Mouse (Mus musculus) stomach, embryonic 16.5 days (tissue): ENCODE data around the gene Cyp46a1. TPM values are rescaled to one million over a fixed set of nuclear protein-coding genes. Genes with fewer than 3 reads are reported as not detected.

ENCODE experiments used
- ATAC-seq: fragments of 200-750 bp; cut with Nextera tagmentation; 2 replicates; pipeline ENCODE4 v1.8.0; 2017; ENCODE audit warnings: moderate number of reproducible peaks, moderate TSS enrichment; ENCODE audit not compliant: insufficient read depth, low FRiP score
- H3K27ac ChIP-seq: fragments of 300-500 bp; sonication (generic); 2 replicates; pipeline ENCODE4 v1.5.1; 2014; ENCODE audit warnings: low read length
- H3K27me3 ChIP-seq: fragments of 300-500 bp; sonication (generic); 2 replicates; pipeline ENCODE4 v1.6.1; 2014; ENCODE audit warnings: low read length, control low read depth, mixed read lengths; ENCODE audit not compliant: control insufficient read depth, insufficient read depth
- H3K36me3 ChIP-seq: fragments of 300-500 bp; sonication (generic); 2 replicates; pipeline ENCODE4 v1.6.1; 2014; ENCODE audit warnings: low read length; ENCODE audit not compliant: control insufficient read depth, insufficient read depth
- H3K4me1 ChIP-seq: fragments of 300-500 bp; sonication (generic); 2 replicates; pipeline ENCODE4 v1.6.1; 2014; ENCODE audit warnings: low read length, control low read depth, mixed read lengths; ENCODE audit not compliant: control insufficient read depth, insufficient read depth
- H3K4me2 ChIP-seq: fragments of 300-500 bp; sonication (generic); 2 replicates; pipeline ENCODE4 v1.6.1; 2014; ENCODE audit warnings: low read depth, low read length, mixed read lengths
- H3K4me3 ChIP-seq: fragments of 300-500 bp; sonication (generic); replicated peaks from 2 replicates; pipeline ENCODE4 v1.5.1; 2014; ENCODE audit warnings: mild to moderate bottlenecking, low read length
- H3K9ac ChIP-seq: fragments of 300-500 bp; sonication (generic); 2 replicates; pipeline ENCODE4 v1.6.1; 2014; ENCODE audit warnings: low read length
- H3K9me3 ChIP-seq: fragments of 300-500 bp; sonication (generic); replicated peaks from 2 replicates; pipeline ENCODE4 v1.6.1; 2016; ENCODE audit warnings: low read length, control low read depth; ENCODE audit not compliant: control insufficient read depth
- WGBS: fragments of 180-500 bp; shearing (Covaris S2); extraction: QIAGEN DNeasy Blood & Tissue Kit; methylation state at CpG from one replicate; pipeline ENCODE4 v1.1.7; 2014; 5-methylcytosine and 5-hydroxymethylcytosine counted together
- polyA plus RNA-seq: library from polyadenylated mRNA; unstranded; fragments of >200 nt; fragmentation: Nextera tagmentation; extraction: Ambion mirVana; gene quantifications from 2 replicates; pipeline ENCODE4 v1.2.1, GENCODE M21; 2015

Gene Cyp46a1
- polyA plus RNA-seq, 1 experiment from 2014 or later = 8.5 TPM

GRCm38 (mm10) chr12:108294620-108295019, 39.6 kb upstream of the Cyp46a1 start:
- Histone ChIP-seq H3K27me3 (no peaks in the 10 kb centered on the region), H3K9me3 (no peaks in the 10 kb centered on the region), H3K27ac (no peak overlapping the region), H3K36me3 (no peaks in the 10 kb centered on the region), H3K4me3 (no peak overlapping the region), H3K4me2 (no peak overlapping the region), H3K4me1 (0 out of 2 replicates have a peak, but pooled peaks cover 3% of the 10 kb centered on the region), H3K9ac (no peak overlapping the region)
- ATAC-seq = no peak
- WGBS = 58% methylated on average over 3 of the region's 3 CpGs

GRCm38 (mm10) chr12:108297033-108297432, 37.1 kb upstream of the Cyp46a1 start:
- Histone ChIP-seq H3K36me3 (no peaks in the 10 kb centered on the region), H3K27ac (no peak overlapping the region), H3K9me3 (no peaks in the 10 kb centered on the region), H3K4me1 (0 out of 2 replicates have a peak, but pooled peaks cover 3% of the 10 kb centered on the region), H3K4me2 (no peak overlapping the region), H3K4me3 (no peak overlapping the region), H3K9ac (no peak overlapping the region), H3K27me3 (no peaks in the 10 kb centered on the region)
- WGBS = 80% methylated on average over 6 of the region's 6 CpGs
- no peak for ATAC-seq

- 60% methylated on average over 6 of the region's 6 CpGs for WGBS
Measured at GRCm38 (mm10) chr12:108301006-108301405, 33.2 kb upstream of the Cyp46a1 start.

GRCm38 (mm10) chr12:108303778-108304365, 30.3 kb upstream of the Cyp46a1 start:
- WGBS = 37% methylated on average over 6 of the region's 6 CpGs
- H3K4me1 ChIP-seq = peaks cover 6% of the 10 kb centered on the region
- peaks cover 9% of the 10 kb centered on the region; the same call in 1 of the 2 replicates for H3K27me3 ChIP-seq
- ATAC-seq = no peak
- H3K4me2 ChIP-seq = no peak overlapping the region
- H3K27ac ChIP-seq = no peak overlapping the region
- H3K36me3 ChIP-seq = no peaks in the 10 kb centered on the region
- no peaks in the 10 kb centered on the region for H3K9me3 ChIP-seq
- no peak overlapping the region for H3K9ac ChIP-seq
- H3K4me3 ChIP-seq = no peak overlapping the region

More at GRCm38 (mm10) chr12:108301006-108301405, 33.2 kb upstream of the Cyp46a1 start:
- Histone ChIP-seq H3K27me3 (peaks cover 9% of the 10 kb centered on the region; the same call in 1 of the 2 replicates), H3K4me1 (peaks cover 5% of the 10 kb centered on the region), H3K27ac (no peak overlapping the region), H3K4me3 (no peak overlapping the region), H3K4me2 (no peak overlapping the region), H3K9ac (no peak overlapping the region), H3K36me3 (no peaks in the 10 kb centered on the region), H3K9me3 (no peaks in the 10 kb centered on the region)
- no peak for ATAC-seq

- no peak overlapping the region for H3K4me3 ChIP-seq
- 69% methylated on average over 8 of the region's 8 CpGs for WGBS
- H3K9ac ChIP-seq = no peak overlapping the region
- no peak overlapping the region for H3K27ac ChIP-seq
- H3K4me1 ChIP-seq = peaks cover 6% of the 10 kb centered on the region
- peaks cover 9% of the 10 kb centered on the region; the same call in 1 of the 2 replicates for H3K27me3 ChIP-seq
- H3K36me3 ChIP-seq = no peaks in the 10 kb centered on the region
- no peaks in the 10 kb centered on the region for H3K9me3 ChIP-seq
- no peak for ATAC-seq
- no peak overlapping the region for H3K4me2 ChIP-seq
Measured at GRCm38 (mm10) chr12:108305172-108305571, 29.0 kb upstream of the Cyp46a1 start.

GRCm38 (mm10) chr12:108305812-108306794, 28.1 kb upstream of the Cyp46a1 start, which contains the start of gene Hhipl1:
Gene Hhipl1 (plus strand): TSS chr12:108306270.
- H3K36me3 ChIP-seq = no peaks in the 10 kb centered on the region
- ATAC-seq = peak; percentile 71; the same call in 1 of the 2 replicates
- H3K4me3 ChIP-seq = peak within 1 kb of the TSS; percentile 63
- no peak within 1 kb of the TSS for H3K27ac ChIP-seq
- H3K4me2 ChIP-seq = peak within 1 kb of the TSS; percentile 84
- WGBS = 3% methylated on average over 67 of the region's 67 CpGs
- no peaks in the 10 kb centered on the region for H3K9me3 ChIP-seq
- H3K4me1 ChIP-seq = peaks cover 6% of the 10 kb centered on the region
- peak within 1 kb of the TSS; percentile 88 for H3K9ac ChIP-seq
- H3K27me3 ChIP-seq = peaks cover 9% of the 10 kb centered on the region; the same call in 1 of the 2 replicates

GRCm38 (mm10) chr12:108307553-108307952, 26.6 kb upstream of the Cyp46a1 start:
- Histone ChIP-seq H3K9me3 (no peaks in the 10 kb centered on the region), H3K4me1 (peaks cover 6% of the 10 kb centered on the region), H3K4me3 (no peak overlapping the region), H3K4me2 (no peak overlapping the region), H3K27ac (no peak overlapping the region), H3K27me3 (peaks cover 9% of the 10 kb centered on the region; the same call in 1 of the 2 replicates), H3K36me3 (no peaks in the 10 kb centered on the region), H3K9ac (no peak overlapping the region)
- no peak for ATAC-seq
- 27% methylated on average over 14 of the region's 14 CpGs for WGBS

GRCm38 (mm10) chr12:108308363-108308856, 25.8 kb upstream of the Cyp46a1 start:
- no peaks in the 10 kb centered on the region for H3K9me3 ChIP-seq
- 84% methylated on average over 16 of the region's 16 CpGs for WGBS
- ATAC-seq = no peak
- peaks cover 6% of the 10 kb centered on the region for H3K4me1 ChIP-seq
- H3K4me3 ChIP-seq = no peak overlapping the region
- no peak overlapping the region for H3K27ac ChIP-seq
- H3K27me3 ChIP-seq = peaks cover 9% of the 10 kb centered on the region; the same call in 1 of the 2 replicates
- no peaks in the 10 kb centered on the region for H3K36me3 ChIP-seq
- no peak overlapping the region for H3K4me2 ChIP-seq
- no peak overlapping the region for H3K9ac ChIP-seq
